Mouse (Mus musculus): ENCODE results near the gene Otud5. TPM values are rescaled to one million over a fixed set of nuclear protein-coding genes. Genes with fewer than 3 reads are reported as not detected.
"Not testable (repeated sequence)": the region's sequence is repeated elsewhere in the genome, so short reads cannot be mapped to it uniquely, and the experiment has no call there.

Gene Otud5
- polyA plus RNA-seq (2016; fragmentation: Nextera tagmentation; extraction: Ambion mirVana) = 40.3 and 40.8 TPM in 2 replicates

- Histone ChIP-seq H3K9me3 (0 out of 2 replicates have a peak, but pooled peaks cover 4% of the 10 kb centered on the region), H3K27ac (peak within 1 kb of the TSS; percentile 90), H3K36me3 (replicated peaks) (peaks cover 8% of the 10 kb centered on the region; the same call in 1 of the 2 replicates), H3K4me3 (peak within 1 kb of the TSS; percentile 81), H3K27me3 (ENCODE audit: poor library complexity, severe bottlenecking) (no peaks in the 10 kb centered on the region), H3K4me1 (peaks cover 13% of the 10 kb centered on the region)
- DNase-seq (ENCODE audit: extremely low spot score, low spot score) = peak; percentile 93
- 17% methylated on average over 74 of the region's 74 CpGs for whole genome bisulfite sequencing
These were observed at the start of gene Otud5 for GRCm38 (mm10) chrX:7841163-7842162. TSS of gene Otud5 (plus strand) at chrX:7841364.

- Histone ChIP-seq H3K4me3 (no peak overlapping the region), H3K4me1 (peaks cover 7% of the 10 kb centered on the region), H3K36me3 (replicated peaks) (peaks cover 11% of the 10 kb centered on the region), H3K27ac (no peak overlapping the region), H3K9me3 (no peaks in the 10 kb centered on the region), H3K27me3 (ENCODE audit: poor library complexity, severe bottlenecking) (no peaks in the 10 kb centered on the region)
- no peak for DNase-seq (ENCODE audit: extremely low spot score, low spot score)
- WGBS = 50% methylated on average over 3 of the region's 3 CpGs
These were observed 47.8 kb upstream of the Otud5 start for GRCm38 (mm10) chrX:7793361-7793760.

GRCm38 (mm10) chrX:7795016-7795415, 46.1 kb upstream of the Otud5 start:
- Histone ChIP-seq H3K9me3 (no peaks in the 10 kb centered on the region), H3K27me3 (ENCODE audit: poor library complexity, severe bottlenecking) (no peaks in the 10 kb centered on the region), H3K4me1 (peaks cover 7% of the 10 kb centered on the region), H3K4me3 (no peak overlapping the region), H3K27ac (no peak overlapping the region), H3K36me3 (replicated peaks) (peaks cover 21% of the 10 kb centered on the region)
- DNase-seq (ENCODE audit: extremely low spot score, low spot score) = peak; percentile 21
- 41% methylated on average over 7 of the region's 7 CpGs for WGBS

- Histone ChIP-seq H3K36me3 (replicated peaks) (peaks cover 42% of the 10 kb centered on the region), H3K4me3 (no peak overlapping the region), H3K9me3 (no peaks in the 10 kb centered on the region), H3K27me3 (ENCODE audit: poor library complexity, severe bottlenecking) (no peaks in the 10 kb centered on the region), H3K4me1 (no peaks in the 10 kb centered on the region), H3K27ac (no peak overlapping the region)
- WGBS = 90% methylated on average over 3 of the region's 3 CpGs
- DNase-seq (ENCODE audit: extremely low spot score, low spot score) = no peak
These were observed 43.8 kb upstream of the Otud5 start for GRCm38 (mm10) chrX:7797327-7797726.

GRCm38 (mm10) chrX:7802157-7802556, 39.0 kb upstream of the Otud5 start:
- peaks cover 67% of the 10 kb centered on the region for H3K36me3 ChIP-seq (replicated peaks)
- not testable (repeated sequence) for H3K4me3 ChIP-seq; H3K27me3 ChIP-seq (ENCODE audit: poor library complexity, severe bottlenecking); DNase-seq (ENCODE audit: extremely low spot score, low spot score); H3K4me1 ChIP-seq; H3K27ac ChIP-seq; H3K9me3 ChIP-seq
- 97% methylated on average over 2 of the region's 2 CpGs for WGBS

GRCm38 (mm10) chrX:7815016-7815415, 26.1 kb upstream of the Otud5 start:
- peaks cover 85% of the 10 kb centered on the region for H3K36me3 ChIP-seq (replicated peaks)
- H3K27me3 ChIP-seq (ENCODE audit: poor library complexity, severe bottlenecking); H3K9me3 ChIP-seq; H3K27ac ChIP-seq; H3K4me1 ChIP-seq; H3K4me3 ChIP-seq: not testable (repeated sequence)
- DNase-seq (ENCODE audit: extremely low spot score, low spot score) = peak; percentile 20
- WGBS = 52% methylated on average over 8 of the region's 8 CpGs

GRCm38 (mm10) chrX:7821865-7822779, 19.0 kb upstream of the Otud5 start, which contains the start of gene Kcnd1:
TSS of gene Kcnd1 (plus strand) at chrX:7822289.
- no peaks in the 10 kb centered on the region for H3K27me3 ChIP-seq (ENCODE audit: poor library complexity, severe bottlenecking)

GRCm38 (mm10) chrX:7837146-7837545, 4.0 kb upstream of the Otud5 start:
- no peaks in the 10 kb centered on the region for H3K36me3 ChIP-seq (replicated peaks)
- H3K27ac ChIP-seq = no peak overlapping the region
- no peaks in the 10 kb centered on the region for H3K27me3 ChIP-seq (ENCODE audit: poor library complexity, severe bottlenecking)
- DNase-seq (ENCODE audit: extremely low spot score, low spot score) = no peak
- no peak overlapping the region for H3K4me3 ChIP-seq
- no peaks in the 10 kb centered on the region for H3K4me1 ChIP-seq
- 86% methylated on average over 1 of the region's 1 CpGs for WGBS
- 0 out of 2 replicates have a peak, but pooled peaks cover 1% of the 10 kb centered on the region for H3K9me3 ChIP-seq

More at GRCm38 (mm10) chrX:7821865-7822779, 19.0 kb upstream of the Otud5 start, which contains the start of gene Kcnd1:
- Histone ChIP-seq H3K4me1 (peaks cover 14% of the 10 kb centered on the region), H3K27ac (peak within 1 kb of the TSS; percentile 35; the same call in 1 of the 2 replicates), H3K4me3 (peak within 1 kb of the TSS; percentile 49), H3K9me3 (peaks cover 4% of the 10 kb centered on the region; the same call in 1 of the 2 replicates), H3K36me3 (replicated peaks) (peaks cover 27% of the 10 kb centered on the region)
- DNase-seq (ENCODE audit: extremely low spot score, low spot score) = no peak
- 25% methylated on average over 24 of the region's 24 CpGs for WGBS

- Histone ChIP-seq H3K4me1 (peaks cover 13% of the 10 kb centered on the region), H3K4me3 (peak overlapping the region; percentile 81), H3K36me3 (replicated peaks) (peaks cover 8% of the 10 kb centered on the region; the same call in 1 of the 2 replicates), H3K27me3 (ENCODE audit: poor library complexity, severe bottlenecking) (no peaks in the 10 kb centered on the region), H3K9me3 (0 out of 2 replicates have a peak, but pooled peaks cover 4% of the 10 kb centered on the region), H3K27ac (peak overlapping the region; percentile 53; the same call in 1 of the 2 replicates)
- no peak for DNase-seq (ENCODE audit: extremely low spot score, low spot score)
- WGBS = 16% methylated on average over 7 of the region's 7 CpGs
These were observed 362 bp upstream of the Otud5 start for GRCm38 (mm10) chrX:7840842-7841162.

GRCm38 (mm10) chrX:7842318-7842717, 1.2 kb downstream of the Otud5 start:
- Histone ChIP-seq H3K27me3 (ENCODE audit: poor library complexity, severe bottlenecking) (no peaks in the 10 kb centered on the region), H3K4me3 (peak overlapping the region; percentile 81), H3K27ac (peak overlapping the region; percentile 90), H3K9me3 (0 out of 2 replicates have a peak, but pooled peaks cover 4% of the 10 kb centered on the region), H3K36me3 (replicated peaks) (peaks cover 8% of the 10 kb centered on the region; the same call in 1 of the 2 replicates), H3K4me1 (peaks cover 13% of the 10 kb centered on the region)
- WGBS = 29% methylated on average over 42 of the region's 42 CpGs
- DNase-seq (ENCODE audit: extremely low spot score, low spot score) = peak; percentile 15

- H3K4me1 ChIP-seq = peaks cover 10% of the 10 kb centered on the region
- no peak for DNase-seq (ENCODE audit: extremely low spot score, low spot score)
- 87% methylated on average over 2 of the region's 2 CpGs for WGBS
- no peaks in the 10 kb centered on the region for H3K27me3 ChIP-seq (ENCODE audit: poor library complexity, severe bottlenecking)
- H3K27ac ChIP-seq = no peak overlapping the region
- H3K9me3 ChIP-seq = no peaks in the 10 kb centered on the region
- H3K36me3 ChIP-seq (replicated peaks) = peaks cover 32% of the 10 kb centered on the region
- no peak overlapping the region for H3K4me3 ChIP-seq
These were observed 6.7 kb downstream of the Otud5 start for GRCm38 (mm10) chrX:7847845-7848244.

- Histone ChIP-seq H3K27ac (no peak overlapping the region), H3K9me3 (no peaks in the 10 kb centered on the region), H3K36me3 (replicated peaks) (peaks cover 50% of the 10 kb centered on the region), H3K4me3 (no peak overlapping the region), H3K4me1 (no peaks in the 10 kb centered on the region), H3K27me3 (ENCODE audit: poor library complexity, severe bottlenecking) (no peaks in the 10 kb centered on the region)
- 54% methylated on average over 2 of the region's 2 CpGs for WGBS
- DNase-seq (ENCODE audit: extremely low spot score, low spot score) = no peak
These were observed 13.4 kb downstream of the Otud5 start for GRCm38 (mm10) chrX:7854578-7854977.

Measured in forebrain, embryonic 10.5 days (tissue).